Mouse (Mus musculus): ENCODE results near the gene Apoc4.

Apoc4 gene

DNA sequence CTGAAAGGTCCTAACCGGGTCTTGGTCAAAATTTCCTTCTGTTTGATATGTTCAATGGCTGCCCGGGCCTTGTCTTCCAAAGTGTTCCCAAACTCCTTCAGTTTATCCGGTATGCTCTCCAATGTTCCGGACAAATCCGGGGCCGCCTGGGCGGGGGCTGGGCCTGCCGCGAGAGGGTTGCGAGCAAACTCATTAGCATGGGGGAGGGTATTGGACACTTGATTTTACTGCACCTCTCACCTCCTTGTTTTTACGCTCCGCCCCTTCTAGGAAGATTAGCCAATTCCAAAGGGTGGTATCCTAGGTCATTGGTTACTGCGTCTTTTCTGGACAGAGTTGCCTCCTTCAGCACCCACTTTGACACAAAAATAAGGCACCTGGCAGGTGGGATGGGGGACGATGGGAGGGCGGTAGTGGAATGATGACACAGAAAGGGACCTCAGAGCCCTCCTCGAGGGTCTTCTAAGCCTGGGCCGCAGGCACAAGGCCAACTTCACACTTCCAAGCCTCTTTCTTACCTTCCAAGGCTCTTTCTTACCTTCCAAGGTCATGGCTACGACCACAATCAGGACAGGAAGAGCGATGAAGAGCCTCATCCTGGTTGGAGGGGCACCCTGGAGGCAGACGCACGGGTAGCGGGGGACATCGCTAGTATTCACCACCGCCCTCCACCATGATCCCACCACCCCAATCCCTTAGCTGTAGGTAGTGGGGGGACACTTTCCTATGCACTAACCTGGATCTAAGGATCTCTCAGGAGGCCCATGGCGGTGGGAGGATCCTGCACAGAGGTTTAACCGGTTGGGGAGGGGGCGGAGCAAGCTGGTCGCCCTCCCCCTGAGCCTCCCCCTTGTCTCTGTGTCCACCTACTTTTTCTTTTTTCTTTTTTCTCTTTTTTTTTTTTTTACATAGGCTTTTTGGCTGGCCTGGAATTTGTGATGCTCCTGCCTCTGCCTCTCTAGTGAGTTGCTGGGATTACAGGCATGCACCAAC is 10.9 kb upstream of the Apoc4 start, which contains the start of gene Apoc1:
Apoc1 (minus strand) TSS at position 788 of the 993 bp plus-strand sequence.
- no peak for TF ChIP-seq GATA4 (IDR thresholded peaks at IDR 0.05; ENCODE audit: insufficient replicate concordance, low read length)

DNA sequence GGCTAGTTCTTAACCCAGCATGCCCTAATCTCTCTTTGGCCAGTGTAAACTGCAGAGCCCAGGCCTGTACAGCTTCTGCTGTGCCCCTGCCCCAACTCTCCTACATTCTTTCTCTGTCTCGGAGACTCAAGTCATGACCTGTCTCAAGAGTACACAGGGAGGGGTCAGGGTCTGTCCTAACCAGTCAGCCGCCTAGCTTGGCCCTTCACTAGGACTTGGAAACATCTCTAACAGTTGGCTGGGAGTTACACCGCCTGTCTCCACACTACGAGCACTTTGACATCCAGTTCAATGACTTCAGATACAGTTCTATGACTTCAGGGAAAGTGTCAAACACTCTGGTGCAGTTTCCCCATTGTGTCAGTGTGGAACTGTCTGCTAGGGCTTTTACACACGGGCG is 10.2 kb upstream of the Apoc4 start:
- TF ChIP-seq GATA4 (IDR thresholded peaks at IDR 0.05; ENCODE audit: insufficient replicate concordance, low read length) = no peak

DNA sequence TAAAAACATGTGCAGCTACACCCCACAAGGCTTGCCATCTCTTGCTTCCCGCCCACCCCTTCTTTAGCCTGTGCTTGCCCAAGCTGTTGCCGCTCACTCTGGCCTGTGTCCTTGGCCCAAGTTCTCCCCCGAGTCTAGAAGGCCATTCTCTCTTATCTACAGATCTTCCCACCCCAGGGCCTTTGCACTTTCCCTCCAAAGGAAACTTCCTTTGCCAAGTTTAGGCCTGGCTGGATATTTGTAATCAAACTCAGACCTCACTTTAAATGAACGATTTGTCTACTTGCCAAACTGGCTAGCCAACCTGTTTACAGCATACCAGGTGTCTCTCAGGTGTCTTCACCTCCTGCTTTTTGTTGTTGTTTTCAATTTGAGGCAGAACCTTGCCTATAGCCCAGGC is 9.6 kb upstream of the Apoc4 start:
- peak; percentile 82; the same call in 1 of the 2 replicates for TF ChIP-seq GATA4 (IDR thresholded peaks at IDR 0.05; ENCODE audit: insufficient replicate concordance, low read length)

DNA sequence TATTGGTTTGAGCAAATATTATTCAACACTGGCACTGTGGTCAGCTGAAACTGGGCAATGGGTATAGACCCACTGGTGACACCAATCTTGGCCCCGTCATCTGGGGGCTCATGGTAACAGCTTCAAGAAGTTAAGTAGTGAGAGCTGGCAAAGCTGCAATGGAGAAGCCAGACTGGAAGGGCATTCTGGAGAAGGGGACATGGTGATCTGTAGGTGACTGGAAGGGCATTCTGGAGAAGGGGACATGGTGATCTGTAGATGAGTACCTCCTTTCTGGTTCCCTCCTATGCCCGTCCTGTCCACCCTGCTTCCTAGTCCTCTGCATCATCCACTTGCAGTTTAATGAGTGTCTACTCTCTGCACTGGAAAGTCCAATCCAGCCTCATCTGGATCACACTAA is 7.3 kb upstream of the Apoc4 start:
- TF ChIP-seq GATA4 (IDR thresholded peaks at IDR 0.05; ENCODE audit: insufficient replicate concordance, low read length) = no peak

DNA sequence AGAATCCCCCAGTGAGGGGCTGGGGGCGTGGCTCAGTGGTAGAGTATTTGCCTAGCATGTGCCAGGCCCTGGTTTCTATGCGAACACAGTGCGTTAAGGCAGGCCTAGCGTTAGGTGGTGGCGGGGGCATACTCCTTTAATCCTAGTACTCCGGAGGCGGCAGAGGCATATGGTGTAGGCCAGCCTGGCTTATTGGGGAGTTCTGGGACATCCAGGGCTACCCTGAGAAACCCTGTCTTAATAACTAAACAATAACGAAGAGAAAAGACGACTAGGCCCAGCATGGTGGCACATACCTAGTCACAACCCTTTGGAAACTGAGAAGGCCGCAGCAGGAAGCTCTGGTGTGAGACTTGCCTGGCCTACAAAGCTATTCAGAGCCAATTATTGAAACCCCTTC is 6.8 kb upstream of the Apoc4 start:
- no peak for TF ChIP-seq GATA4 (IDR thresholded peaks at IDR 0.05; ENCODE audit: insufficient replicate concordance, low read length)

DNA sequence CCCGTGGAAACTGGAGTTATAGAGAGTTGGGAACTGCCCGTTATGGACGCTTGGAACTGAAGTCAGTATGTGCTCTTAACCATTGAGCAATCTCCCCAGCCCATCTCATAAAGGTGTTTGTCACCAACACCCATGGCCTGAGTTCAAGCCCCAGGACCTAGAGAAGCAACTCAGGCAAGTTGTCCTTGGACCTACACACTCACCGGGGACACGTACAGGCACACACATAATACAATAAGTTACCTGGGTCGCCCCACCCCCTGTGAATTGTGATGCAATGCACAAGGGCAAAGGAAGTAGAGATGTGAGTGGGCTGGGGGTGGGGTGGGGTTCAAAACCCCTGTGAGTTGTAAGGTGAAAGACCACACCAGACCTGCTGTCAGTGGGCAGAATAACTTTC is 5.2 kb upstream of the Apoc4 start:
- no peak for TF ChIP-seq GATA4 (IDR thresholded peaks at IDR 0.05; ENCODE audit: insufficient replicate concordance, low read length)

DNA sequence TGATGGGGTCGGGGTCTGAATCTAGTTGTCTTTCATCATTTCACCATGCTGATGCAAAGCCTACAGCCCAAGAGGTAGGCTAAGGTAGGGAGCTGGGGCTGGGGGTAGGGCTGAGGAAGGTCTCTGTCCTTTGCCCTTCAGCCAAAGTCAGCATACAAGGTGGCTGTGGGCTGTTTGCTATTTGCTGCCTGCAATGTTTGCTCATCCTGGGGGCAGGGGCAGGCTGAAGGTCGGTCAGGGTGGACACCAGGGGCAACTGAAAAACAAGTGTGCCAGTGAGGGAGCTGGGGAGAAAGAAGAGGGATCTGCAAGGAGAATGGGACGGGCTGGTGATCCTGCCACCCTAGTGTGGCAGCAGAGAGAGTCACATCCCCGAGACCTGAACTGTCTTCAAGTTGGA is 4.1 kb upstream of the Apoc4 start:
- no peak for TF ChIP-seq GATA4 (IDR thresholded peaks at IDR 0.05; ENCODE audit: insufficient replicate concordance, low read length)

DNA sequence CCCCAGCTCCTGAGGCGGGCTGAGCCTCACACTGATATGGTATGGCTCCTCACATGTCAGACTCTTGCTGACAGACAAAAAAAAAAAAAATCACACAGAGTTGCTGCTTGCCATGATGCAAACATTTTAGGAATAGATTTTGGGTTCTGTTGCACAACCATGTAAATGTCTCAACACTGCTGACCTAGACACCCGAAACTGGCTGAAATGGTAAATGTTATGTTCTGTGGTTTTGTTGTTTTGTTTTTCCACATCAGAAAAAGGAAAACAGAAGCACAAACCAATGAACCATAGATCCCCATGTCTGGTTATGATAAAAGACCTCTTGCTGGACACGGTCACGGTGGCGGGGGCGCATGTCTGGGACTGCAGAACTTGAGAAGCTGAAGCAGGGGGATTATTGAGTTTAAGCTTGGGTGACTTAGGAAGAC is 2.5 kb upstream of the Apoc4 start:
- no peak for TF ChIP-seq GATA4 (IDR thresholded peaks at IDR 0.05; ENCODE audit: insufficient replicate concordance, low read length)

DNA sequence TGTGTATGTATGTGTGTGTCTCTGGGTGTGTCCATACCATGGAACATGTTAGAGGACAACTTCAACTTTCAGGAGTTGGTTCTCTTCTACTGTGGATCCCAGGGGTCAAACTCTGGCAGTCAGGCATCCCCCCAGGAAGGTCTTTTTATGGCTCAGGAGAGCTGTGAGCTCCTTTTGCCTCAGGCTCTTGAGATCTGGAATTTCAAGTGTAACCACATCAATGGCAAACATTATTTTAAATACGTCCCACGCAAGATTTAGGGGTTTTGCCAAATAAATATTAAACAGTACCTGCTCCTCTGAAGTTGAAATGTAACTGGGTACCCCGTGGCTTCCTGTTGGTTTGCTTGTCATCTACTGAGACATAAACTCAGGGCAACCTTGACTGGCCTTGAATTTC is 1.7 kb upstream of the Apoc4 start:
- no peak for TF ChIP-seq GATA4 (IDR thresholded peaks at IDR 0.05; ENCODE audit: insufficient replicate concordance, low read length)

DNA sequence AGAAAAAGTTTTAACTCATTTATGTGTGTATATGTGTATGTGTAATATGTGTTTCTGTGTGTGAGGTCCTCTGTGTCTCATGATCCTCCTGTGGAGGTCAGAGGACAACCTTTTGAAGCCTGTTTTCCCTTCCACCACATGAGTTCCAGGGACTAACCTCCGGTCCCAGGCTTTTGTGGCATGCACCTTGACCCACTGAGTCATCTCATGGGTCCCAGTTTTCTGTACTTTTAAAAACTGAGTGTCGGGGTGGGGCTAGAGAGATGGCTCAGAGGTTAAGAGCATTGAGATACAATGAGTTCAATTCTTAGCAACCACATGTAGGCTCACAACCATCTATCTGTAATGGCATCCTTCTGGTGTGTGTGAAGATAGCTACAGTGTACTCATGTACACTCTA is 577 bp downstream of the Apoc4 start:
- TF ChIP-seq GATA4 (IDR thresholded peaks at IDR 0.05; ENCODE audit: insufficient replicate concordance, low read length) = no peak

DNA sequence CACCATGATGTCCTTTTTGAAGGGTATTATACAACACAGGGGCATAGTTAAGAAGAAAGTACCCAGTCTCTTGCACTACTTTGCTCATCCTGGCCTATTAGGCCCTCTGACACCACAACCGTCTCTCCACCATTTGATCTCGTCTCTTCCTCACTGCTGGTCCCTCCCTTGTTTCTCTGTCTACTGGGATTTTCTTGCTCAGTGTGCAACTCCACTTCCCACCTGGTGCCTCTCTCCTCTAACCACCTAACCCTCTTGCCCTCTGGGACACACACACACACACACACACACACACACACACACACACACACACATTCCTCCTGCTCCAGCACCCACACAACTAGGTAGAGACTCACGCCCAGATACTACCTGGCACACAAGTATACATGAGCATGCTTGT is 2.4 kb downstream of the Apoc4 start:
- TF ChIP-seq GATA4 (IDR thresholded peaks at IDR 0.05; ENCODE audit: insufficient replicate concordance, low read length) = no peak

DNA sequence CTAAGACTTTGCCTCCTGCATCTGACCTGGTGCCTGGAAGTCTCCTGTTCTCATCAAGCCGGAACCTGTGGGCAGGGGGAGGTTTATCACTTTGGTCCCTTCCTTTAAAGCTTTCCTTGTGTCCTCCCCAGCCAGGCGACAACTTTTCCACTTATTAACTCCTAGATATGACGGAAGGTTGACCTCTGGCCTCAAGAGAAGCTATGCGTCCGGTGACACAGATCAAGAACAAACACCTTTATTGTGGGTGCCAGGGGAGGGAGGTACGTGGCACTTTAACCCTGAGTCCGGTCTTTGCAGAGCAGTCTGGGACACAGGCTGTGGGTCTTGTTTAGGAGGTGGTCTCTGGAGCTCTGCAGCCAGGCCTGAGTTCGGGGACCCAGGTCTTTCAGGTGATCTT is 3.4 kb downstream of the Apoc4 start, which contains the start of gene Apoc2:
Apoc2 (minus strand) TSS at position 70 of the 400 bp plus-strand sequence.
- no peak for TF ChIP-seq GATA4 (IDR thresholded peaks at IDR 0.05; ENCODE audit: insufficient replicate concordance, low read length)

DNA sequence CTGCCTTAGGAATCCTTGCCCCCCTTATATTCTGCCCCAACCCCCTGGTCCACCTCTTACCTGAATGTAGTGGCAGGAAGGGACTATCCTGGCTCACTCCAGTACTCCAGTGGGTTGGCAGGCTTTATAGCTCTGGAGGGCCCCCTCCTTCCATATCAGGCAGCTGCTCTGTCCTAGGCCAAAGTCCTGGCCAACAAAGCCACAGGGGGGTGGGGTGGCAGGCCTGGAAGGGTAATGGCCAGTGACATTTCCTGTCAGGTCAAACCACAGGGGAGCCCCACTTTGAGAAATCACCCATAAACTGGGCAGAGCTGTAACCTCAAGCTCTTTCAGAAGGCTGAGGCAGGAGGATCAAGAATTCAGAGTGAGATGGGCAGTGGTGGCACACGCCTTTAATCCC is 4.6 kb downstream of the Apoc4 start:
- no peak; the same call in 1 of the 2 replicates for TF ChIP-seq GATA4 (IDR thresholded peaks at IDR 0.05; ENCODE audit: insufficient replicate concordance, low read length)

DNA sequence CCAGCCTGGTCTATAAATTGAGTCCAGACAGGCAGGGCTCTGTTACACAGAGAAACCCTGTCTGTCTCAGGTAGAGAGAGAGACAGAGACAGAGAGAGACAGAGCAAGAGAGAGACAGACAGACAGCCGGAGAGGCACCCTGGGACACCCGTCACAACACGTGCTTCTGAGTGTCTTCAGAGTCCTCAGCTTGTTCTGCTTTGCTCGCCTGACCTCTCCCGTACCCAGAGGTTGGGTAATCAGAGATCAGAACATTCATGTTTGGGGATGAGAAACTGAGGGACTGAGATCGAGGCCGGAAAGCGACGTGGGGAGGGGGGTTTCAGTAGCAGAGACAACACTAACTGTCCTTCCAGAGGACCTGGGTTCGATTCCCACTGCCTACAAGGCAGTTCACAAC is 5.5 kb downstream of the Apoc4 start:
- TF ChIP-seq GATA4 (IDR thresholded peaks at IDR 0.05; ENCODE audit: insufficient replicate concordance, low read length) = no peak

DNA sequence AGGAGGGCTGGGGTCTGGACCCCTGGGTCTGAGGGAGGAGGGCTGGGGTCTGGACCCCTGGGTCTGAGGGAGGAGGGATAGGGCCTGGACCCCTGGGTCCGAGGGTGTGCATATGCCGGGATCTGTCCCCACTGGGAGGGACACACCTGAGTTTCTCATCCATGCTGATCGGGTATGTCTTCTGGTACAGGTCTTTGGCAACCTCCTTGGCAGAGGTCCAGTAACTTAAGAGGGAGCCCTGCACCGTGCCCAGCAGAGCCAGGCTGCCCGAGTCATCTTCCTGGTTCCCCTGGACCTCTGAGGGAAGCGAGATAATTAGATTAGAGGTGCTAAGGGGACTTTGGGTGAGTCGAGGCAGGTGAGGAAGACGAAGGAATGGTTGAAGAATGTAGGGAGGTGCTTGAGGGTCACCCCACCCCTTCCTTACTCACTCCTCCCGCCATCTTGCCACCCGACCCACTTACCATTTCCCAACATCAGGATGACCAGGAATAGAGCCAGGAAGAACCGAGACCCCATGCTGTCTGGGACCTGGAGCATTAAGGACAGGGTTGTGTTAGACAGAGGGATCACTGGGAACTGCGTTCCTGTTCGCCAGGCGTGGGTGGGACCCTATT is 8.1 kb downstream of the Apoc4 start:
- no peak for TF ChIP-seq GATA4 (IDR thresholded peaks at IDR 0.05; ENCODE audit: insufficient replicate concordance, low read length)

DNA sequence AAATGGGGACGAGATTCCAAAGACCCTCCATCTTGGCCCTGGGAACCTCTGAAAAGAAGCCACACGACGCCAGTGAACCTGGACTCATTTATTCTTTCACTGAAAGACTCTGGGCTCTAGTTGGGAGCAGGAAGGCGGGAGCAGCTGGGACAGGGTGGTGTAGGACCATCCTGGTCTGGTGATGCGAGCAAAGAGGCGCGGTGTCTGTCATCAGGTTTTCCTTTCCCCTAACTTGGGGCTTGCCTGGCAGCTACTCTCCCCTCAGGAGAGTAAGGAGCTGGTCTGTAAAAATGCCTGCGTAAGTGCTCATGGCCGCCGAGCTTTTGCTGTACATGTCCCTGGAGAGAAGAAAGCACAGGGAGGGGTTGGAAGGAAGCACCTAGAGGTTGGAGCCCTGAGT is 9.8 kb downstream of the Apoc4 start:
- no peak for TF ChIP-seq GATA4 (IDR thresholded peaks at IDR 0.05; ENCODE audit: insufficient replicate concordance, low read length)

Data from liver, adult (tissue).